Mouse (Mus musculus): ENCODE data around the gene Capza3. TPM values are rescaled to one million over a fixed set of nuclear protein-coding genes. Genes with fewer than 3 reads are reported as not detected.

The Capza3 gene
- not detected in 2 replicates for polyA plus RNA-seq (2015; fragmentation: Nextera tagmentation; extraction: Ambion mirVana)

DNA sequence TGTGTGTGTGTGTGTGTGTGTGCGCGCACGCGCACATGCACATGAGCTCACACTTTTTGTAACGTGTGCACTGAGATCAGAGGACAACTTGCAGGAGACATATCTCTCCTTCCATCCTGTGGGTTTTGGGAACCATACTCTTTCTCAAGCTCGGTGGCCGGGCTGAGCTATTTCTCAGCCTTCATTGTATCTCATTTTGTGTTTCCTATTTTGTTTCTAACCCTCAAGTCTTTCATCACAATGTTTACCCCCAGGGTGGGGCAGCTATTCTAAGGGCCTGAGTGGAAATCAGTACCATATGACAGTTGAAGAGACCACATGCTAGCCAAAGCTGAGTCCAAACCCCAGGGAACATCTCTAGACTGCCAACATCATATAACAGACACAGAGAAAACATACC lies at the start of gene Capza3:
Capza3 (plus strand) TSS at position 301 of the 400 bp plus-strand sequence.
- no peak for TF ChIP-seq CTCF (IDR thresholded peaks at IDR 0.05; ENCODE audit: low read depth)
- no peaks in the 10 kb centered on the region for H3K36me3 ChIP-seq (ENCODE audit: insufficient read depth, low read length)
- no peak within 1 kb of the TSS for H3K4me3 ChIP-seq (replicated peaks; ENCODE audit: low read depth, low read length)
- ATAC-seq (replicated peaks; ENCODE audit: low FRiP score, low read depth) (no peak), DNase-seq (ENCODE audit: low spot score) (no peak)
- H3K4me1 ChIP-seq (replicated peaks; ENCODE audit: insufficient read depth, low read length): no peaks in the 10 kb centered on the region
- WGBS: 93% methylated on average over 7 of the region's 7 CpGs
- H3K27me3 ChIP-seq (ENCODE audit: insufficient read depth, low read length): no peaks in the 10 kb centered on the region
- H3K4me2 ChIP-seq (ENCODE audit: low read length): no peak within 1 kb of the TSS
- H3K9me3 ChIP-seq (replicated peaks; ENCODE audit: low read length): no peaks in the 10 kb centered on the region
- no peak within 1 kb of the TSS for H3K9ac ChIP-seq (ENCODE audit: low read depth, low read length)
- no peak within 1 kb of the TSS for H3K27ac ChIP-seq

GRCm38 (mm10) chr6:140005181-140005580 lies 35.9 kb upstream of the Capza3 start:
- H3K4me1 ChIP-seq (replicated peaks; ENCODE audit: insufficient read depth, low read length): no peaks in the 10 kb centered on the region
- H3K27me3 ChIP-seq (ENCODE audit: insufficient read depth, low read length): no peaks in the 10 kb centered on the region
- 88% methylated on average over 3 of the region's 3 CpGs for WGBS
- no peak overlapping the region for H3K9ac ChIP-seq (ENCODE audit: low read depth, low read length)
- H3K9me3 ChIP-seq (replicated peaks; ENCODE audit: low read length): no peaks in the 10 kb centered on the region
- TF ChIP-seq CTCF (IDR thresholded peaks at IDR 0.05; ENCODE audit: low read depth): no peak
- no peaks in the 10 kb centered on the region for H3K36me3 ChIP-seq (ENCODE audit: insufficient read depth, low read length)
- no peak for ATAC-seq (replicated peaks; ENCODE audit: low FRiP score, low read depth)
- no peak for DNase-seq (ENCODE audit: low spot score)
- H3K27ac ChIP-seq: no peak overlapping the region
- no peak overlapping the region for H3K4me2 ChIP-seq (ENCODE audit: low read length)
- H3K4me3 ChIP-seq (replicated peaks; ENCODE audit: low read depth, low read length): no peak overlapping the region

GRCm38 (mm10) chr6:140024404-140024803 lies 16.6 kb upstream of the Capza3 start:
- no peak overlapping the region for H3K27ac ChIP-seq
- DNase-seq (ENCODE audit: low spot score) (no peak), ATAC-seq (replicated peaks; ENCODE audit: low FRiP score, low read depth) (no peak)
- no peaks in the 10 kb centered on the region for H3K4me1 ChIP-seq (replicated peaks; ENCODE audit: insufficient read depth, low read length)
- no peak overlapping the region for H3K4me3 ChIP-seq (replicated peaks; ENCODE audit: low read depth, low read length)
- H3K9ac ChIP-seq (ENCODE audit: low read depth, low read length): no peak overlapping the region
- H3K27me3 ChIP-seq (ENCODE audit: insufficient read depth, low read length): no peaks in the 10 kb centered on the region
- WGBS: 80% methylated on average over 7 of the region's 7 CpGs
- H3K36me3 ChIP-seq (ENCODE audit: insufficient read depth, low read length): no peaks in the 10 kb centered on the region
- no peak overlapping the region for H3K4me2 ChIP-seq (ENCODE audit: low read length)
- no peak for TF ChIP-seq CTCF (IDR thresholded peaks at IDR 0.05; ENCODE audit: low read depth)
- no peaks in the 10 kb centered on the region for H3K9me3 ChIP-seq (replicated peaks; ENCODE audit: low read length)

DNA sequence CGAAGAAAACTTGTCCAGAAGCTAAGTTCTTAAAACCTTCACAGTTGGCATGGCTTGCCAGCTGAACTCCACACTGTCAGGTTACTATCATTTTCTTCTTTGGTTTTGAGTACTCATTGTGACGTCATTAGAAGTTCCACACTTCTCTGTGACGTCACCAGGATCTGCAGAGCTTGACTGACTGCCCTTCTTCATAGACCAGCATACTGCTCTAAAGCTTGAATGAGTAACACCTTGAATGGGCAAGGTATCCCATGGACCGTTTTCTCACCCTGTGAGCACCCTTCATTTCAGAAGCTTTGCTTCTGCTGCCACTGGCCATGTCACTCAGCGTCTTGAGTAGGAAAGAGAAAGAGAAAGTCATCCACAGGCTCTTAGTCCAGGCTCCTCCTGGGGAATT lies 305 bp downstream of the Capza3 start, which contains the start of gene Plcz1:
Plcz1 (minus strand) TSS at position 101 of the 400 bp plus-strand sequence.
- no peak within 1 kb of the TSS for H3K27ac ChIP-seq
- no peak for TF ChIP-seq CTCF (IDR thresholded peaks at IDR 0.05; ENCODE audit: low read depth)
- no peak for ATAC-seq (replicated peaks; ENCODE audit: low FRiP score, low read depth)
- no peaks in the 10 kb centered on the region for H3K9me3 ChIP-seq (replicated peaks; ENCODE audit: low read length)
- H3K4me3 ChIP-seq (replicated peaks; ENCODE audit: low read depth, low read length): no peak within 1 kb of the TSS
- no peaks in the 10 kb centered on the region for H3K27me3 ChIP-seq (ENCODE audit: insufficient read depth, low read length)
- H3K36me3 ChIP-seq (ENCODE audit: insufficient read depth, low read length): no peaks in the 10 kb centered on the region
- H3K4me1 ChIP-seq (replicated peaks; ENCODE audit: insufficient read depth, low read length): no peaks in the 10 kb centered on the region
- H3K4me2 ChIP-seq (ENCODE audit: low read length): no peak within 1 kb of the TSS
- H3K9ac ChIP-seq (ENCODE audit: low read depth, low read length): no peak within 1 kb of the TSS
- DNase-seq (ENCODE audit: low spot score): no peak
- 91% methylated on average over 5 of the region's 5 CpGs for WGBS

DNA sequence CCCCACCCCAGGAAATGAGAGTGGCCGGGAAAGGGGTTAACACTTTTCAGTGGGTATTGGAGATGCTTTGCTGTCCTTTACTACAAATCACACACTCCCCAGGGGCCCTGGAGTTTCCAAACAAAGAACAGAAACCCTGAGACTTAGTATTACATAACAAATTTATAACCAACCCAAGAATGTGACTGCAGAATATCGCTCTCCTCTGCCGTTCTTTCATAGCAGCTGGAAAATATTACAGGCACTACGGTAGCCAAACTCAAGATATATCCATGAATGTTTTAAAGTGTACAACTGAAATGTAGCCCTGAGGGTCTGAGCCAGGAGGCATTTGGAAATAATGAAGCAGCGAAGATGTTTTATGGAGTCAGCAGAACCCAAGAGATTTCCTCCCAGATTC lies 10.4 kb downstream of the Capza3 start:
- DNase-seq (ENCODE audit: low spot score) (peak; percentile 76), ATAC-seq (replicated peaks; ENCODE audit: low FRiP score, low read depth) (no peak; the same call in 1 of the 2 replicates)
- WGBS: 52% methylated on average over 5 of the region's 5 CpGs
- TF ChIP-seq CTCF (IDR thresholded peaks at IDR 0.05; ENCODE audit: low read depth): no peak
- Histone ChIP-seq H3K36me3 (ENCODE audit: insufficient read depth, low read length) (no peaks in the 10 kb centered on the region), H3K4me2 (ENCODE audit: low read length) (no peak overlapping the region), H3K9ac (ENCODE audit: low read depth, low read length) (no peak overlapping the region), H3K4me1 (replicated peaks; ENCODE audit: insufficient read depth, low read length) (no peaks in the 10 kb centered on the region), H3K27me3 (ENCODE audit: insufficient read depth, low read length) (no peaks in the 10 kb centered on the region), H3K4me3 (replicated peaks; ENCODE audit: low read depth, low read length) (no peak overlapping the region), H3K27ac (no peak overlapping the region), H3K9me3 (replicated peaks; ENCODE audit: low read length) (no peaks in the 10 kb centered on the region)

- ATAC-seq (replicated peaks; ENCODE audit: low FRiP score, low read depth): no peak
- Histone ChIP-seq H3K27ac (no peak overlapping the region), H3K4me1 (replicated peaks; ENCODE audit: insufficient read depth, low read length) (no peaks in the 10 kb centered on the region), H3K9ac (ENCODE audit: low read depth, low read length) (no peak overlapping the region), H3K36me3 (ENCODE audit: insufficient read depth, low read length) (no peaks in the 10 kb centered on the region), H3K27me3 (ENCODE audit: insufficient read depth, low read length) (no peaks in the 10 kb centered on the region), H3K4me3 (replicated peaks; ENCODE audit: low read depth, low read length) (no peak overlapping the region), H3K9me3 (replicated peaks; ENCODE audit: low read length) (no peaks in the 10 kb centered on the region), H3K4me2 (ENCODE audit: low read length) (no peak overlapping the region)
- DNase-seq (ENCODE audit: low spot score): no peak
- 72% methylated on average over 5 of the region's 5 CpGs for WGBS
- no peak for TF ChIP-seq CTCF (IDR thresholded peaks at IDR 0.05; ENCODE audit: low read depth)
These were observed 13.3 kb downstream of the Capza3 start for GRCm38 (mm10) chr6:140054271-140054928.

- TF ChIP-seq CTCF (IDR thresholded peaks at IDR 0.05; ENCODE audit: low read depth): no peak
- Histone ChIP-seq H3K27ac (no peak overlapping the region), H3K4me1 (replicated peaks; ENCODE audit: insufficient read depth, low read length) (no peaks in the 10 kb centered on the region), H3K36me3 (ENCODE audit: insufficient read depth, low read length) (no peaks in the 10 kb centered on the region), H3K9me3 (replicated peaks; ENCODE audit: low read length) (no peaks in the 10 kb centered on the region), H3K9ac (ENCODE audit: low read depth, low read length) (no peak overlapping the region), H3K4me3 (replicated peaks; ENCODE audit: low read depth, low read length) (no peak overlapping the region), H3K4me2 (ENCODE audit: low read length) (no peak overlapping the region), H3K27me3 (ENCODE audit: insufficient read depth, low read length) (no peaks in the 10 kb centered on the region)
- DNase-seq (ENCODE audit: low spot score) (no peak), ATAC-seq (replicated peaks; ENCODE audit: low FRiP score, low read depth) (no peak)
- 84% methylated on average over 8 of the region's 8 CpGs for WGBS
These were observed 28.1 kb downstream of the Capza3 start for GRCm38 (mm10) chr6:140069177-140069576.

Data from kidney, postnatal 0 days (tissue).